19 mouse cellular contexts compared by ENCODE assay signal in genomic region chr16:35561541-35561940, GRCm38 (mm10). TPM values are rescaled to one million over a fixed set of nuclear protein-coding genes. Genes with fewer than 3 reads are reported as not detected.
"Had no signal": no experiment of that assay in that cellular context is flagged by ENCODE, and none has a peak within 500 bp of the region (broad histone marks: within the 10 kb centered on the region; RNA-seq: fewer than 3 reads in every experiment).

No protein-coding gene starts in this region.

- H3K27me3 ChIP-seq: kidney, embryonic 15.5 days; liver, embryonic 13.5 days; midbrain, embryonic 13.5 days; neural tube, embryonic 13.5 days had no signal

- H3K36me3 ChIP-seq: kidney, embryonic 15.5 days; liver, embryonic 13.5 days; neural tube, embryonic 13.5 days had no signal

- H3K4me2 ChIP-seq: kidney, embryonic 15.5 days; liver, embryonic 13.5 days; midbrain, embryonic 13.5 days; neural tube, embryonic 13.5 days had no signal

- DNase-seq: kidney, adult 8-10 months; kidney, postnatal 10 days; kidney, postnatal 36 days; layer of hippocampus, postnatal 36 days; liver, embryonic 13.5 days; lung, adult 2 months; lung, postnatal 14 days; lung, postnatal 4 days; retina, postnatal 1 day; thymus, adult 2 months; thymus, postnatal 14 days; thymus, postnatal 4 days had no signal

- H3K4me3 ChIP-seq: kidney, embryonic 15.5 days; left cerebral cortex, adult 2 months; liver, embryonic 13.5 days; midbrain, embryonic 13.5 days; myocyte; neural tube, embryonic 13.5 days had no signal

- H3K9ac ChIP-seq: kidney, embryonic 15.5 days; liver, embryonic 13.5 days; midbrain, embryonic 13.5 days; neural tube, embryonic 13.5 days had no signal

- ATAC-seq: midbrain, embryonic 13.5 days; midbrain, embryonic 16.5 days had no signal

- H3K27ac ChIP-seq: kidney, embryonic 15.5 days; left cerebral cortex, adult 2 months; liver, embryonic 13.5 days; midbrain, embryonic 13.5 days; neural tube, embryonic 13.5 days; stomach, postnatal 0 days had no signal

- H3K4me1 ChIP-seq: liver, embryonic 13.5 days had no signal

- H3K9me3 ChIP-seq: kidney, embryonic 15.5 days; liver, embryonic 13.5 days; midbrain, embryonic 13.5 days; neural tube, embryonic 13.5 days had no signal

RNA-seq across cellular contexts. Expression of gene Sema5b, which starts 20.6 kb away (rescaled TPM):
- polyA plus RNA-seq: myocyte had no signal
